Mouse (Mus musculus): Measurements from ENCODE around the gene Tceal3.
"Not testable (repeated sequence)": the region's sequence is repeated elsewhere in the genome, so short reads cannot be mapped to it uniquely, and the experiment has no call there.

The Tceal3 gene

GRCm38 (mm10) chrX:136707446-136708167 is 117.0 kb downstream of the Tceal3 start, which contains the start of gene Tceal1:
TSS of gene Tceal1 (plus strand) at chrX:136707982.
- in situ Hi-C loops (cut with MboI, MseI) = no loop called here

- in situ Hi-C loops (cut with MboI, MseI) = no loop called here
Observed at GRCm38 (mm10) chrX:136708168-136708681, 117.6 kb downstream of the Tceal3 start.

GRCm38 (mm10) chrX:136708782-136709181 is 118.1 kb downstream of the Tceal3 start:
- in situ Hi-C loops (cut with MboI, MseI) = no loop called here

- in situ Hi-C loops (cut with MboI, MseI) = not testable (repeated sequence)
Observed at GRCm38 (mm10) chrX:136714742-136715474, 124.3 kb downstream of the Tceal3 start.
